Mouse (Mus musculus) ovary, adult 2 months (tissue): ENCODE data around the gene Polr1e. TPM values are rescaled to one million over a fixed set of nuclear protein-coding genes. Genes with fewer than 3 reads are reported as not detected.

Source experiments
- polyA plus RNA-seq: library from polyadenylated mRNA; depleted of rRNA; stranded (reverse); fragments of >200 nt; gene quantifications from 2 replicates; pipeline ENCODE4 v1.2.3, GENCODE M21; 2012; rRNA removed

The Polr1e gene
- polyA plus RNA-seq = 10.5 and 11.6 TPM in 2 replicates

GRCm38 (mm10) chr4:45018452-45018980, at the start of gene Polr1e:
Gene Polr1e (plus strand): TSS chr4:45018583.

GRCm38 (mm10) chr4:44981280-44981973, 37.0 kb upstream of the Polr1e start, which contains the start of gene Grhpr:
Gene Grhpr (plus strand): TSS chr4:44981395.

GRCm38 (mm10) chr4:45012105-45012975, 6.0 kb upstream of the Polr1e start, which contains the start of gene Zbtb5:
Gene Zbtb5 (minus strand): TSS chr4:45012412.

GRCm38 (mm10) chr4:45084021-45084894, 65.9 kb downstream of the Polr1e start, which contains the start of gene Fbxo10:
Gene Fbxo10 (minus strand): TSS chr4:45084604.

Other genes starting within 250 kb of the Polr1e start
- gene Grhpr, start 37.2 kb upstream of the Polr1e start, polyA plus RNA-seq = 141 and 167 TPM in 2 replicates
- 21.7 and 25.4 TPM in 2 replicates for gene Zbtb5, start 6.2 kb upstream of the Polr1e start, polyA plus RNA-seq
- 40.7 and 42.1 TPM in 2 replicates for gene Fbxo10, start 66.0 kb downstream of the Polr1e start, polyA plus RNA-seq
- 52.5 and 59.1 TPM in 2 replicates for gene Tomm5, start 89.5 kb downstream of the Polr1e start, polyA plus RNA-seq
- 1.8 and 2.3 TPM in 2 replicates for gene Frmpd1, start 166.3 kb downstream of the Polr1e start, polyA plus RNA-seq